Comparison of ENCODE assay signal across 12 mouse cellular contexts in the genomic region with DNA sequence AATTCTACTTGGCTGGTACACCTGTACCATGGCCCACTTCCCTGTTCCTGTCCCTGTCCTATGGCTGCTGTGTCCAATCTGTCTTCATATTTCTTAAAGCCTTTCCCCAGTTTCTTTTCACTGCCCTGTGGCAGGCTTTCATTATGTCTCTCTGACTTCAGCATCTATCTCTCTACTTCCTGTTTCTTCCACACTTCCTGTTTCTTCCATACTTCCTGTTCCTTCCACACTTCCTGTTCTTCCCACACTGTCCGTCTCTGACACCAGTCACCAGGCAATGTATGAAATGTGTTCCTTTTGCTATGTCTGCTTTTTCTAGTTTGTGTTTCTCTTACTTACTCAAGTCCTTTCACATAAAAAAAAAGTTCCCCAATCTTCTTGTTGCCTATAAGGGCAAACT.
"Had no signal": no experiment of that assay in that cellular context is flagged by ENCODE, and none has a peak within 500 bp of the region (broad histone marks: within the 10 kb centered on the region; RNA-seq: fewer than 3 reads in every experiment).

No protein-coding gene starts in this region.

- H3K4me1 ChIP-seq: limb, embryonic 12.5 days; liver, embryonic 12.5 days; lung, embryonic 15.5 days; midbrain, embryonic 13.5 days had no signal

- DNase-seq: kidney, adult 11 months; kidney, postnatal 10 days; kidney, postnatal 4 days; lung, postnatal 36 days; right cerebral cortex, postnatal 25 days; thymus, adult 2 months had no signal

- H3K9ac ChIP-seq: limb, embryonic 12.5 days; liver, embryonic 12.5 days; lung, embryonic 15.5 days; midbrain, embryonic 13.5 days had no signal

- H3K27ac ChIP-seq: layer of hippocampus, adult 2 months; limb, embryonic 12.5 days; liver, embryonic 12.5 days; lung, embryonic 15.5 days; midbrain, embryonic 13.5 days; stomach, postnatal 0 days had no signal

- H3K36me3 ChIP-seq: limb, embryonic 12.5 days; liver, embryonic 12.5 days; lung, embryonic 15.5 days; midbrain, embryonic 13.5 days had no signal

- H3K27me3 ChIP-seq: limb, embryonic 12.5 days; liver, embryonic 12.5 days; lung, embryonic 15.5 days; midbrain, embryonic 13.5 days had no signal

- H3K4me3 ChIP-seq: layer of hippocampus, adult 2 months; limb, embryonic 12.5 days; liver, embryonic 12.5 days; lung, embryonic 15.5 days; midbrain, embryonic 13.5 days had no signal

- H3K9me3 ChIP-seq: limb, embryonic 12.5 days; liver, embryonic 12.5 days; lung, embryonic 15.5 days; midbrain, embryonic 13.5 days had no signal

- H3K4me2 ChIP-seq: limb, embryonic 12.5 days; liver, embryonic 12.5 days; lung, embryonic 15.5 days; midbrain, embryonic 13.5 days had no signal

- ATAC-seq: liver, embryonic 12.5 days; midbrain, embryonic 13.5 days had no signal
